ENCODE assay signal across 8 mouse cellular contexts in the genomic region with DNA sequence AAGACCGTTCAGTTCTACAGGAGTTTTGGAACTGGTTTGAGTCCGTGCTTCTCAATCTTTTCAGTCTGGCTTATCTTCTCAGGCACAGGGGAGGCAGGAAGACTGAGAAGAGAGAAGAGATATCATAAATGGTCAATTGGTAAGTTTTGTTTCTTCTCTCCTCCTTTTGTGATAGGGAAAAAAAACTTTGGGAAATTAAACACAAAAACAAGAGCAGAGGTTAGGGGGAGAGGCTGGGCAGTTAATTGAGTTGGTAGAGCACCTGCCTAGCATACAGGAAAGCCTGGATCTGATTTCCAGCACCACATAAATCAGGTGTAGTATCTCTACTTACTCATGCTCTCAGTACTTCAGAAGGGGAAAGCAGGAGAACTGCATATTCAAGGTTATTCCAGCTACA. TPM values are rescaled to one million over a fixed set of nuclear protein-coding genes. Genes with fewer than 3 reads are reported as not detected.
DNase-seq lines count a peak whose midpoint lies in the region; ATAC-seq lines count a peak whose summit lies in the region.

Gene Sept6 (minus strand): TSS at position 101 of the 400 bp plus-strand sequence.

- DNase-seq in layer of hippocampus, adult 8-10 months (ENCODE audit: low spot score in 2 of 2), result no peak
- no peak for DNase-seq in layer of hippocampus, adult 9-10 months (ENCODE audit: low spot score)
- no peak for DNase-seq in adrenal gland, postnatal 4 days (ENCODE audit: low spot score in 2 of 2)
- DNase-seq in heart, postnatal 4 days, result no peak
- no peak for DNase-seq in right cerebral cortex, adult 18-20 months
- no peak for DNase-seq in frontal cortex, postnatal 14 days (ENCODE audit: low spot score in 2 of 2)

- no peak for ATAC-seq in megakaryocyte, adult 5-6 weeks (ENCODE audit: poor library complexity, severe bottlenecking)
- ATAC-seq in erythroblast, adult 5-6 weeks (replicated peaks; ENCODE audit: low FRiP score, poor library complexity, severe bottlenecking), result no peak

RNA-seq across cellular contexts. Expression of gene Sept6, which starts in this region (rescaled TPM):
- total RNA-seq in layer of hippocampus, adult 8-10 months (2022), result 10 to 100 TPM; 45.3 to 51.8 (median 48.0) TPM
- 10 to 100 TPM; 30.8 to 35.1 TPM for total RNA-seq in adrenal gland, postnatal 4 days (2021)
- total RNA-seq in heart, postnatal 4 days (2021), result 10 to 100 TPM; 44.5 to 47.9 TPM
- total RNA-seq in megakaryocyte, adult 5-6 weeks (2015), result 42.3 and 42.4 TPM in 2 replicates
- 37.9 and 38.7 TPM in 2 replicates for total RNA-seq in megakaryocyte, adult 5-6 weeks (2017)
- 8.6 and 12.5 TPM in 2 replicates for total RNA-seq in erythroblast, adult 5-6 weeks (2015; ENCODE audit: low replicate concordance)
- total RNA-seq in erythroblast, adult 5-6 weeks (2017; ENCODE audit: low replicate concordance), result 4.5 and 7.1 TPM in 2 replicates
